ENCODE assay signal across 14 mouse cellular contexts in the genomic region with DNA sequence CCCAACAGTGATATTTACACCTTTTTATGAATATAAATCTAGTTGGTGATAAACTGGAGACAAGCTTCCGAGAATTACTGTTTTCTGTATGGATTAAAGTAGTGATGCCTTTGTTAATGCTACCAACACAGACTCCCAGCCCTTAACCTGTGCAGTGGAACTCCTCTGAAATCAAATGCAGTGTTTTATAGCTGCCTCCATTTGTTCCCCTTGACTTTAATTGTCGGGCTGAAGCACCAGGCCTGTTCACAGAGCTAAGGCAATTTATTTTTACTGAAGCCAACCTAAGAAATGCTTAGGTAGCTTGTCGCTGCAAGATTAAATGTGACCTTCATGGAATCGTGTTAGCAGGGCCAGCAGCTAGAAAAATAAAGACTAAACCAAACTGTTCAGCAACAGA. TPM values are rescaled to one million over a fixed set of nuclear protein-coding genes. Genes with fewer than 3 reads are reported as not detected.
DNase-seq lines count a peak whose midpoint lies in the region; ATAC-seq and TF ChIP-seq lines count a peak whose summit lies in the region.
"Had no signal": no experiment of that assay in that cellular context is flagged by ENCODE, and none has a peak within 500 bp of the region (broad histone marks: within the 10 kb centered on the region; RNA-seq: fewer than 3 reads in every experiment).

No protein-coding gene starts in this region.

- H3K4me3 ChIP-seq in hindbrain, embryonic 14.5 days (replicated peaks; ENCODE audit: low read length): no peak overlapping the region
- no peak overlapping the region for H3K4me3 ChIP-seq in hindbrain, embryonic 11.5 days (ENCODE audit: low read depth, low read length)
- H3K4me3 ChIP-seq in liver, postnatal 0 days (ENCODE audit: low read depth, low read length): no peak overlapping the region
- H3K4me3 ChIP-seq in liver, embryonic 11.5 days (ENCODE audit: low read depth, low read length): no peak overlapping the region
- no peak overlapping the region for H3K4me3 ChIP-seq in embryonic facial prominence, embryonic 15.5 days (replicated peaks)
- H3K4me3 ChIP-seq in limb, embryonic 13.5 days: no peak overlapping the region
- no peak overlapping the region for H3K4me3 ChIP-seq in intestine, embryonic 16.5 days (ENCODE audit: low read length)
- H3K4me3 ChIP-seq: forebrain, embryonic 12.5 days; liver, embryonic 15.5 days; megakaryocyte, embryonic 14.5 days had no signal

- no peaks in the 10 kb centered on the region for H3K27me3 ChIP-seq in hindbrain, embryonic 14.5 days (ENCODE audit: control insufficient read depth, insufficient read depth, low read length)
- H3K27me3 ChIP-seq in hindbrain, embryonic 11.5 days (ENCODE audit: control insufficient read depth, insufficient read depth, low read length): no peaks in the 10 kb centered on the region
- H3K27me3 ChIP-seq in liver, postnatal 0 days (ENCODE audit: insufficient read depth, low read length): no peaks in the 10 kb centered on the region
- no peaks in the 10 kb centered on the region for H3K27me3 ChIP-seq in liver, embryonic 11.5 days (replicated peaks; ENCODE audit: control insufficient read depth, insufficient read depth, low read length)
- H3K27me3 ChIP-seq in embryonic facial prominence, embryonic 15.5 days: no peaks in the 10 kb centered on the region
- no peaks in the 10 kb centered on the region for H3K27me3 ChIP-seq in limb, embryonic 13.5 days
- H3K27me3 ChIP-seq in intestine, embryonic 16.5 days (replicated peaks; ENCODE audit: control insufficient read depth, insufficient read depth, low read length): no peaks in the 10 kb centered on the region
- H3K27me3 ChIP-seq: forebrain, embryonic 12.5 days; liver, embryonic 15.5 days; megakaryocyte, embryonic 14.5 days had no signal

- H3K27ac ChIP-seq in hindbrain, embryonic 14.5 days: 0 out of 2 replicates have a peak overlapping the region, but pooled peaks have one; percentile 39
- no peak overlapping the region for H3K27ac ChIP-seq in hindbrain, embryonic 11.5 days (ENCODE audit: low read depth, low read length)
- peak overlapping the region; percentile 51; the same call in 1 of the 2 replicates for H3K27ac ChIP-seq in liver, postnatal 0 days (ENCODE audit: low read depth)
- H3K27ac ChIP-seq in liver, embryonic 11.5 days (ENCODE audit: low read depth, low read length): no peak overlapping the region
- 0 out of 2 replicates have a peak overlapping the region, but pooled peaks have one; percentile 22 for H3K27ac ChIP-seq in embryonic facial prominence, embryonic 15.5 days (replicated peaks)
- peak overlapping the region; percentile 52 for H3K27ac ChIP-seq in limb, embryonic 13.5 days
- no peak overlapping the region for H3K27ac ChIP-seq in intestine, embryonic 16.5 days (ENCODE audit: low read length)
- H3K27ac ChIP-seq: forebrain, embryonic 12.5 days; liver, embryonic 15.5 days had no signal

- TF ChIP-seq CTCF in liver, postnatal 0 days (IDR thresholded peaks at IDR 0.05; ENCODE audit: low read depth): no peak

- H3K4me2 ChIP-seq in hindbrain, embryonic 14.5 days (replicated peaks): no peak overlapping the region
- H3K4me2 ChIP-seq in hindbrain, embryonic 11.5 days (replicated peaks; ENCODE audit: low read depth, low read length): no peak overlapping the region
- no peak overlapping the region for H3K4me2 ChIP-seq in liver, postnatal 0 days (ENCODE audit: low read depth, low read length)
- no peak overlapping the region for H3K4me2 ChIP-seq in liver, embryonic 11.5 days
- H3K4me2 ChIP-seq in embryonic facial prominence, embryonic 15.5 days (replicated peaks): no peak overlapping the region
- H3K4me2 ChIP-seq in limb, embryonic 13.5 days (replicated peaks): 0 out of 2 replicates have a peak overlapping the region, but pooled peaks have one; percentile 14
- H3K4me2 ChIP-seq in intestine, embryonic 16.5 days (ENCODE audit: low read depth, low read length): no peak overlapping the region
- H3K4me2 ChIP-seq: forebrain, embryonic 12.5 days; liver, embryonic 15.5 days had no signal

- no peaks in the 10 kb centered on the region for H3K9me3 ChIP-seq in hindbrain, embryonic 14.5 days (ENCODE audit: control insufficient read depth, low read length)
- no peaks in the 10 kb centered on the region for H3K9me3 ChIP-seq in hindbrain, embryonic 11.5 days (ENCODE audit: control insufficient read depth, low read length)
- H3K9me3 ChIP-seq in liver, postnatal 0 days (ENCODE audit: low read length): no peaks in the 10 kb centered on the region
- H3K9me3 ChIP-seq in liver, embryonic 11.5 days (ENCODE audit: control insufficient read depth, low read length): no peaks in the 10 kb centered on the region
- H3K9me3 ChIP-seq in embryonic facial prominence, embryonic 15.5 days (replicated peaks): no peaks in the 10 kb centered on the region
- no peaks in the 10 kb centered on the region for H3K9me3 ChIP-seq in limb, embryonic 13.5 days
- no peaks in the 10 kb centered on the region for H3K9me3 ChIP-seq in intestine, embryonic 16.5 days (ENCODE audit: control insufficient read depth, low read length)
- H3K9me3 ChIP-seq: forebrain, embryonic 12.5 days; liver, embryonic 15.5 days; megakaryocyte, embryonic 14.5 days had no signal

- WGBS in hindbrain, embryonic 14.5 days: 61% methylated on average over 4 of the region's 4 CpGs
- 68% methylated on average over 4 of the region's 4 CpGs for WGBS in hindbrain, embryonic 11.5 days
- 70% methylated on average over 4 of the region's 4 CpGs for WGBS in liver, postnatal 0 days (ENCODE audit: insufficient replicate concordance)
- WGBS in liver, embryonic 11.5 days: 72% methylated on average over 4 of the region's 4 CpGs
- 64% methylated on average over 4 of the region's 4 CpGs for WGBS in embryonic facial prominence, embryonic 15.5 days
- WGBS in limb, embryonic 13.5 days: 11% methylated on average over 4 of the region's 4 CpGs
- WGBS in intestine, embryonic 16.5 days: 56% methylated on average over 4 of the region's 4 CpGs

- DNase-seq in hindbrain, embryonic 14.5 days (ENCODE audit: low spot score): no peak
- DNase-seq in hindbrain, embryonic 11.5 days (ENCODE audit: low spot score): no peak
- DNase-seq in liver, postnatal 0 days: no peak
- no peak for DNase-seq in liver, embryonic 11.5 days (ENCODE audit: low spot score)
- no peak for DNase-seq in layer of hippocampus, adult 11-12 months (ENCODE audit: low spot score)
- DNase-seq: cerebellum, adult 11 months had no signal

- no peak for TF ChIP-seq EP300 in liver, postnatal 0 days (IDR thresholded peaks at IDR 0.05; ENCODE audit: low read depth)

- H3K4me1 ChIP-seq in hindbrain, embryonic 14.5 days (replicated peaks; ENCODE audit: control insufficient read depth, insufficient read depth, low read length): 0 out of 2 replicates have a peak, but pooled peaks cover 6% of the 10 kb centered on the region
- H3K4me1 ChIP-seq in hindbrain, embryonic 11.5 days (replicated peaks; ENCODE audit: control insufficient read depth, insufficient read depth, low read length): no peaks in the 10 kb centered on the region
- peaks cover 20% of the 10 kb centered on the region for H3K4me1 ChIP-seq in liver, postnatal 0 days (ENCODE audit: insufficient read depth)
- peaks cover 2% of the 10 kb centered on the region; the same call in 1 of the 2 replicates for H3K4me1 ChIP-seq in liver, embryonic 11.5 days (replicated peaks; ENCODE audit: control insufficient read depth, insufficient read depth, low read length)
- H3K4me1 ChIP-seq in embryonic facial prominence, embryonic 15.5 days: peaks cover 24% of the 10 kb centered on the region
- H3K4me1 ChIP-seq in limb, embryonic 13.5 days: peaks cover 55% of the 10 kb centered on the region
- peaks cover 19% of the 10 kb centered on the region for H3K4me1 ChIP-seq in intestine, embryonic 16.5 days (ENCODE audit: control insufficient read depth, insufficient read depth, low read length)

- no peak overlapping the region for H3K9ac ChIP-seq in hindbrain, embryonic 14.5 days
- H3K9ac ChIP-seq in hindbrain, embryonic 11.5 days (ENCODE audit: low read depth, low read length): no peak overlapping the region
- H3K9ac ChIP-seq in liver, postnatal 0 days (replicated peaks): no peak overlapping the region
- H3K9ac ChIP-seq in liver, embryonic 11.5 days (ENCODE audit: low read depth, low read length): no peak overlapping the region
- H3K9ac ChIP-seq in embryonic facial prominence, embryonic 15.5 days: no peak overlapping the region
- H3K9ac ChIP-seq in limb, embryonic 13.5 days: no peak overlapping the region
- H3K9ac ChIP-seq in intestine, embryonic 16.5 days (ENCODE audit: low read depth, low read length): no peak overlapping the region
- H3K9ac ChIP-seq: forebrain, embryonic 12.5 days; liver, embryonic 15.5 days had no signal

- no peaks in the 10 kb centered on the region for H3K36me3 ChIP-seq in hindbrain, embryonic 14.5 days (replicated peaks; ENCODE audit: control insufficient read depth, insufficient read depth)
- no peaks in the 10 kb centered on the region for H3K36me3 ChIP-seq in hindbrain, embryonic 11.5 days (ENCODE audit: control insufficient read depth, insufficient read depth, low read length)
- no peaks in the 10 kb centered on the region for H3K36me3 ChIP-seq in liver, postnatal 0 days (replicated peaks; ENCODE audit: insufficient read depth, low read length)
- H3K36me3 ChIP-seq in liver, embryonic 11.5 days (ENCODE audit: control insufficient read depth, insufficient read depth, low read length): no peaks in the 10 kb centered on the region
- no peaks in the 10 kb centered on the region for H3K36me3 ChIP-seq in embryonic facial prominence, embryonic 15.5 days
- H3K36me3 ChIP-seq in limb, embryonic 13.5 days: no peaks in the 10 kb centered on the region
- H3K36me3 ChIP-seq in intestine, embryonic 16.5 days (ENCODE audit: control insufficient read depth, insufficient read depth, low read length): no peaks in the 10 kb centered on the region
- H3K36me3 ChIP-seq: forebrain, embryonic 12.5 days; liver, embryonic 15.5 days had no signal

- no peak for ATAC-seq in hindbrain, embryonic 14.5 days (ENCODE audit: low FRiP score)
- ATAC-seq in hindbrain, embryonic 11.5 days (ENCODE audit: low FRiP score): no peak
- no peak for ATAC-seq in liver, postnatal 0 days
- no peak for ATAC-seq in liver, embryonic 11.5 days (replicated peaks; ENCODE audit: low FRiP score)
- ATAC-seq in embryonic facial prominence, embryonic 15.5 days (ENCODE audit: insufficient number of reproducible peaks, low FRiP score, low TSS enrichment, low read depth): no peak
- ATAC-seq in limb, embryonic 13.5 days (ENCODE audit: low FRiP score, low read depth): peak; percentile 19; the same call in 1 of the 2 replicates
- no peak for ATAC-seq in intestine, embryonic 16.5 days
- ATAC-seq: inflammation-experienced regulatory T-cells, adult 6 months; midbrain, embryonic 16.5 days had no signal

RNA-seq across cellular contexts. Expression of a gene that starts 11.6 kb away (rescaled TPM):
- polyA plus RNA-seq in hindbrain, embryonic 14.5 days (2014; fragmentation: Nextera tagmentation; extraction: Ambion mirVana): 10.7 and 11.0 TPM in 2 replicates
- polyA plus RNA-seq in hindbrain, embryonic 11.5 days (2014; fragmentation: Nextera tagmentation; extraction: Ambion mirVana): 11.1 and 14.3 TPM in 2 replicates
- 23.1 and 24.3 TPM in 2 replicates for polyA plus RNA-seq in liver, postnatal 0 days (2015; fragmentation: Nextera tagmentation; extraction: Ambion mirVana)
- polyA plus RNA-seq in liver, embryonic 11.5 days (2014; fragmentation: Nextera tagmentation; extraction: Ambion mirVana): 17.7 and 19.7 TPM in 2 replicates
- 19.7 and 21.0 TPM in 2 replicates for polyA plus RNA-seq in embryonic facial prominence, embryonic 15.5 days (2015; fragmentation: Nextera tagmentation; extraction: Ambion mirVana)
- 15.8 and 19.6 TPM in 2 replicates for polyA plus RNA-seq in limb, embryonic 13.5 days (2015; fragmentation: Nextera tagmentation; extraction: Ambion mirVana)
- 23.4 and 29.0 TPM in 2 replicates for polyA plus RNA-seq in intestine, embryonic 16.5 days (2015; fragmentation: Nextera tagmentation; extraction: Ambion mirVana)

Comparison
In these comparisons a context has a peak if more than half of its experiments do, and no peak if none do; other contexts are left out.
1. H3K27ac ChIP-seq: peak in hindbrain, embryonic 14.5 days (single experiment), liver, postnatal 0 days (single experiment), embryonic facial prominence, embryonic 15.5 days (single experiment) and limb, embryonic 13.5 days (single experiment); none in hindbrain, embryonic 11.5 days (single experiment), liver, embryonic 11.5 days (single experiment) and intestine, embryonic 16.5 days (single experiment).